Mouse (Mus musculus): ENCODE measurements around the gene Ociad1. TPM values are rescaled to one million over a fixed set of nuclear protein-coding genes. Genes with fewer than 3 reads are reported as not detected.
A peak's percentile ranks its signal among the peaks of the same experiment; 100 is the strongest.

Ociad1 gene
- polyA plus RNA-seq, 1 experiment from 2014 or later = 144 TPM

DNA sequence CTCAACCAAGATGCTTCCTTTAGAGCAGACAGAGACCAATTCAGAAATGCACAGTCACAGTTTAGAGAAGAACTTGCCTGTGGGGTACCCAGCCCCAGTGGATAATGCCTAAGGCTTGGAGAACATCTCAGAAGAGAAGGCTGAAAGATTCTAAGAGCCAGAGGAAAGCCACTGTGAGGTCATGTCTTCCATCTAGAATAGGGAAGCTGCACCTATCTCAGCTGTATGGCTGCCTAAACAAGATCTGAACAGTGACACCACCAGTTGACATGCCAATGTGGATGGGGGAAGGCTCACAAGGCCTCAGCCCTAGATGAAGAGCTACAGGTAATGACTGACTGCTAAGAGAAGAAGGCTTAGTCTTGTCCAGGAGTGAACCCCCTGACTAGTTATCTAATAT, 8.5 kb upstream of the Ociad1 start:
- no peak overlapping the region for H3K9ac ChIP-seq
- ATAC-seq (ENCODE audit: insufficient read depth) (no peak), DNase-seq (no peak)
- no peak overlapping the region for H3K4me2 ChIP-seq
- H3K4me3 ChIP-seq (ENCODE audit: low read depth, low read length) = no peak overlapping the region
- no peak for TF ChIP-seq CTCF (IDR thresholded peaks at IDR 0.05; ENCODE audit: low read depth)
- H3K36me3 ChIP-seq (ENCODE audit: insufficient read depth) = no peaks in the 10 kb centered on the region
- H3K4me1 ChIP-seq (ENCODE audit: insufficient read depth) = no peaks in the 10 kb centered on the region
- no peak overlapping the region for H3K27ac ChIP-seq (ENCODE audit: low read depth)
- no peaks in the 10 kb centered on the region for H3K27me3 ChIP-seq (ENCODE audit: insufficient read depth, low read length)
- no peaks in the 10 kb centered on the region for H3K9me3 ChIP-seq (ENCODE audit: low read depth, low read length)

DNA sequence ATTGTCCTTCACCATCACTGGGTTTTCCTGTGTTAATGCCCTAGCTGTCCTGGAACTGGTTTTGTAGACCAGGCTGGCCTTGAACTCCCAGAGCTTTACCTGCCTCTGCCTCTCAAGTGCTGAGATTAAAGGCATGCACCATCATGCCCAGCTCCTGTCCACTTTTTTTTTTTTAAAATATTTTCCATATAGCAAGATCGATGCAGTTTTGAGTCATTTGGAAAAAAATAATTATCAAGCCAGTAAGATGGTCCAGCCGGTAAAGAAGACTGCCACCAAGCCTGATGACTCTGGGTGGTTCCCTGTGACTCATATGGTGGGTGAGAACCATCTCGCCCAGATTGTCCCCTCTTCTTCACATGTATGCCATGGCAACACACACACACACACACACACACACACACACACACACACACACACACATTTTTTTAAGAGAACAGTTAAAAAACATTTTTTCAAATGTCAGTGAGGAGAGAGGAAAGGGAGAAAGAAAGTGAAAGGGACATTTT, 7.1 kb upstream of the Ociad1 start:
- no peaks in the 10 kb centered on the region for H3K36me3 ChIP-seq (ENCODE audit: insufficient read depth)
- no peak for TF ChIP-seq CTCF (IDR thresholded peaks at IDR 0.05; ENCODE audit: low read depth)
- H3K27ac ChIP-seq (ENCODE audit: low read depth) = no peak overlapping the region
- no peaks in the 10 kb centered on the region for H3K27me3 ChIP-seq (ENCODE audit: insufficient read depth, low read length)
- H3K4me1 ChIP-seq (ENCODE audit: insufficient read depth) = no peaks in the 10 kb centered on the region
- H3K9ac ChIP-seq = no peak overlapping the region
- H3K4me2 ChIP-seq = no peak overlapping the region
- ATAC-seq (ENCODE audit: insufficient read depth) = no peak
- H3K9me3 ChIP-seq (ENCODE audit: low read depth, low read length) = no peaks in the 10 kb centered on the region
- H3K4me3 ChIP-seq (ENCODE audit: low read depth, low read length) = no peak overlapping the region
- DNase-seq = no peak
- WGBS = 79% methylated on average over 3 of the region's 3 CpGs

DNA sequence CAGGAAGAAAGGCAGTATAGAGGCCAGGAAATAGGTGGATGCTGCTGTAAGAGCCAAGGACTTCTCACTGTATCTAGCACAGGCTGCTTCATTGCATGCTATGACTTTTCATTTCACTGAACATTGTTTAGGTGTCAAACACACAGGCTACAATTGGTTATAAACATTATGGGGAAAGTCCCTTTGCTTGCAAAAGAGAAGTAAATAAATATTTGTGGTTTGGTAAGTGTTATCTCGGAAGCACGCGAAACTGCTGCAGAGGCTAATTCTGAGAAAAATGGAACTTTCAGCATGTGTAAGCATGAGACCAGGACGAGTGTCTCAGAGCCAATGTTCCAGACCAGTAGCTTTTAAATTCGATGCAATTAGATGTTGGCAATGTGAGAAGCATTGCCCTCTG, 6.0 kb upstream of the Ociad1 start:
- ATAC-seq (ENCODE audit: insufficient read depth) (no peak), DNase-seq (no peak)
- Histone ChIP-seq H3K9me3 (ENCODE audit: low read depth, low read length) (no peaks in the 10 kb centered on the region), H3K4me2 (no peak overlapping the region), H3K4me1 (ENCODE audit: insufficient read depth) (no peaks in the 10 kb centered on the region), H3K27ac (ENCODE audit: low read depth) (no peak overlapping the region), H3K9ac (no peak overlapping the region), H3K4me3 (ENCODE audit: low read depth, low read length) (no peak overlapping the region), H3K36me3 (ENCODE audit: insufficient read depth) (no peaks in the 10 kb centered on the region), H3K27me3 (ENCODE audit: insufficient read depth, low read length) (no peaks in the 10 kb centered on the region)
- WGBS = 69% methylated on average over 5 of the region's 5 CpGs
- no peak for TF ChIP-seq CTCF (IDR thresholded peaks at IDR 0.05; ENCODE audit: low read depth)

DNA sequence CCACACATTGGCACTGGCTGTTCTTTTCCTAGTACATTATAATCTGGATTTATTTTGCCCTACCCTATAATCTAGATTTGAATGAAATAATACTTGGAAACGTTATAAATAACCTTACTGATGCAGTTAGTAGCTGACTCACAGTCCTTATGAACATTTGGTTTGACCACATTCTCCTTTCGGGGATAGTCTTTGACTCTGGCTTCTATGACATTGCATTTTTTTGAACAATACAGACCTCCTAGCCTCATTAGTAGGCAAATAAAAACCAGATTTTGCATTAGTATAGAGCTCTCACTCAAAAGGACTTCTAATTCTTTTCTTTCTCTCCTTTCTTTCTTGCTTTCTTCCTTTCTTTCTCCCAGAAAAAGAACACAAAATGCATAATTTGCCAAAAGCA, 2.7 kb upstream of the Ociad1 start:
- DNase-seq (no peak), ATAC-seq (ENCODE audit: insufficient read depth) (no peak)
- 62% methylated on average over 2 of the region's 2 CpGs for WGBS
- no peak overlapping the region for H3K4me3 ChIP-seq (ENCODE audit: low read depth, low read length)
- H3K4me1 ChIP-seq (ENCODE audit: insufficient read depth) = peaks cover 6% of the 10 kb centered on the region; the same call in 1 of the 2 replicates
- no peaks in the 10 kb centered on the region for H3K9me3 ChIP-seq (ENCODE audit: low read depth, low read length)
- no peak overlapping the region for H3K27ac ChIP-seq (ENCODE audit: low read depth)
- no peak for TF ChIP-seq CTCF (IDR thresholded peaks at IDR 0.05; ENCODE audit: low read depth)
- H3K27me3 ChIP-seq (ENCODE audit: insufficient read depth, low read length) = no peaks in the 10 kb centered on the region
- H3K9ac ChIP-seq = no peak overlapping the region
- no peak overlapping the region for H3K4me2 ChIP-seq
- H3K36me3 ChIP-seq (ENCODE audit: insufficient read depth) = peaks cover 3% of the 10 kb centered on the region

DNA sequence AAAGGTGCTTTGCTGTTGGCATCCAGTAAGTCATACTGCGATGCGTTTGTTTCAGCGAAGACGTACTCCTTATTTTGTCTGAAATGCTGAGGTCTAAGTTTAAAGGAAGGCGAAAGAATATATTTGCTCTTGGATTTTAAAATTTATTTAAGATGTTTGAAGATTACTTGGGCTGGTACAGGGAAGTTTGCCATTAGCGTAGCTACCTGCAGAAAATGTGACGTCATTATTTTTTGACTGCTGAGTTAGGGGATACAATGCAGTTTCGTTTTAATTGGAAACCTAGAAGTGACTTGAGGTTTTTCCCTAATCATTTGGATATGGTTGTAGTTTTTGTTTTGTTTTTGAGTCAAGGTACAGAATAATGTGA, 859 bp downstream of the Ociad1 start:
- no peak for TF ChIP-seq CTCF (IDR thresholded peaks at IDR 0.05; ENCODE audit: low read depth)
- Histone ChIP-seq H3K4me2 (peak overlapping the region; percentile 82), H3K36me3 (ENCODE audit: insufficient read depth) (peaks cover 30% of the 10 kb centered on the region), H3K9ac (peak overlapping the region; percentile 96), H3K27me3 (ENCODE audit: insufficient read depth, low read length) (no peaks in the 10 kb centered on the region), H3K27ac (ENCODE audit: low read depth) (peak overlapping the region; percentile 93), H3K4me1 (ENCODE audit: insufficient read depth) (peaks cover 6% of the 10 kb centered on the region; the same call in 1 of the 2 replicates), H3K9me3 (ENCODE audit: low read depth, low read length) (no peaks in the 10 kb centered on the region), H3K4me3 (ENCODE audit: low read depth, low read length) (peak overlapping the region; percentile 91)
- peak; percentile 29 for DNase-seq
- 13% methylated on average over 8 of the region's 8 CpGs for WGBS
- ATAC-seq (ENCODE audit: insufficient read depth) = no peak

DNA sequence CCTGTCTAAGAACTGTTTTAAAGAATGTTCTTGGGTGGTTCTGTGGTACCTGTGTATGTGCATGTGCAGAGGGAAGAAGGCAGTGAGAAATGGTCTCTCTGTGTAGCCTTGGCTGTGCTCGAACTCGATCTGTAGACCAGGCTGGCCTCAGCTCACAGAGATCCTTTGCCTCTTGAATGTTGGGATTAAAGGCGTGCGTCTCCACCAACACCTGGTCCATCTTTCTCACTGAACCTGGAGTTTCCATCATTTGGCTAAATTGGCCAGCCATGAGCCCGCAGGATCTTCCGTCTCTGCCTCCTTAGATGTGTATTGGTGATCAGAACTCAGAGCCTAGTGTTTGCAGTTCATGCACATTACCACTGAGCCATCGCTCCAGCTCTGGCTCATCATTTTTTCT, 2.4 kb downstream of the Ociad1 start:
- no peak for TF ChIP-seq CTCF (IDR thresholded peaks at IDR 0.05; ENCODE audit: low read depth)
- Histone ChIP-seq H3K4me3 (ENCODE audit: low read depth, low read length) (no peak overlapping the region), H3K27me3 (ENCODE audit: insufficient read depth, low read length) (no peaks in the 10 kb centered on the region), H3K4me1 (ENCODE audit: insufficient read depth) (peaks cover 6% of the 10 kb centered on the region; the same call in 1 of the 2 replicates), H3K9ac (no peak overlapping the region), H3K9me3 (ENCODE audit: low read depth, low read length) (no peaks in the 10 kb centered on the region), H3K36me3 (ENCODE audit: insufficient read depth) (peaks cover 41% of the 10 kb centered on the region), H3K4me2 (no peak overlapping the region), H3K27ac (ENCODE audit: low read depth) (no peak overlapping the region)
- ATAC-seq (ENCODE audit: insufficient read depth) = no peak
- no peak for DNase-seq
- WGBS = 92% methylated on average over 7 of the region's 7 CpGs

DNA sequence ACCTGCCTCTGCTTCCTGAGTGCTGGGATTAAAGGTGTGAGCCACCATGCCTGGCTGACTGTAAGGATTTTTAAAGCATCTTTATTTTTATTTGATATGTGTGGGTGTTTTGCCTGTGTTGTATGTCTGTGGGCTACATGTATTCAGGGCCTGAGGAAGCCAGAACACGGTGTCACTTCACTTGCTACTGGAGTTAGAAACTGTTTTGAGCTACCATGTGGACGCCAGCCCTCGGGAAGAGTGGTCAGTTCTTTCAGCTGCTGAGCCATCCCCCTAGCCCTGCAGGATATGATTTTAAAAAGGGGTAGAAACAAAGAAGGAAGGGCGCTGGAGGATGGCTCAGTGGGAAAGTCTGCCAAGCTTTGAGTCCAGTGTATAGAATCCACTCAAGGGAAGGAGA, 3.3 kb downstream of the Ociad1 start:
- DNase-seq = no peak
- H3K36me3 ChIP-seq (ENCODE audit: insufficient read depth) = peaks cover 50% of the 10 kb centered on the region
- 89% methylated on average over 4 of the region's 4 CpGs for WGBS

More for the DNA sequence above, 3.3 kb downstream of the Ociad1 start:
- TF ChIP-seq CTCF (IDR thresholded peaks at IDR 0.05; ENCODE audit: low read depth) = no peak
- no peak overlapping the region for H3K4me3 ChIP-seq (ENCODE audit: low read depth, low read length)
- H3K4me1 ChIP-seq (ENCODE audit: insufficient read depth) = peaks cover 6% of the 10 kb centered on the region; the same call in 1 of the 2 replicates
- H3K27ac ChIP-seq (ENCODE audit: low read depth) = no peak overlapping the region
- no peaks in the 10 kb centered on the region for H3K9me3 ChIP-seq (ENCODE audit: low read depth, low read length)
- ATAC-seq (ENCODE audit: insufficient read depth) = no peak
- H3K9ac ChIP-seq = no peak overlapping the region
- H3K4me2 ChIP-seq = no peak overlapping the region
- H3K27me3 ChIP-seq (ENCODE audit: insufficient read depth, low read length) = no peaks in the 10 kb centered on the region
